Mouse (Mus musculus): ENCODE data around the gene Pabpn1. TPM values are rescaled to one million over a fixed set of nuclear protein-coding genes. Genes with fewer than 3 reads are reported as not detected.
A peak's percentile ranks its signal among the peaks of the same experiment; 100 is the strongest.

The Pabpn1 gene
- polyA plus RNA-seq (2015; fragmentation: Nextera tagmentation; extraction: Ambion mirVana): 38.6 and 46.2 TPM in 2 replicates

DNA sequence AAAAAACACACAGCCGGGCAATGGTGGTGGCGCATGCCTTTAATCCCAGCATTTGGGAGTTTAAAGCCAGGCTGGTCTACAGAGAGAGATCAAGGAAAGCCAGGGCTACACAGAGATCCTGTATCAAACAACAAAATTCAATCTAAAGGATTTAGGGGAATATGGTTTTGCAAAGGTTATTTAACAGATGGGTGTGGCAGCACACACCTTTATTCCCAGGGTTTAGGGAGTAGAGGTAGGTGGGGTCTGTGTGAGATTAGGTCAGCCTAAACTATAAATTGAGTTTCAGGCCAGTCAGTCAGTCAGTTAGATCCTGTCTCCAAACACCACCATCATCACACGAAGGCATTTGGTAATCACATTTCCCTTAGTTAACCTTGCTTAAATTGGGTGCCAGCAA, at the start of gene Pabpn1:
TSS of gene Pabpn1 (plus strand) at position 301 of the 400 bp plus-strand sequence.
- H3K27me3 ChIP-seq: no peaks in the 10 kb centered on the region
- peak within 1 kb of the TSS; percentile 88 for H3K27ac ChIP-seq (replicated peaks)
- peak within 1 kb of the TSS; percentile 44 for H3K9ac ChIP-seq
- H3K9me3 ChIP-seq (replicated peaks): no peaks in the 10 kb centered on the region
- WGBS (ENCODE audit: insufficient replicate concordance): 80% methylated on average over 3 of the region's 3 CpGs
- ATAC-seq (ENCODE audit: insufficient read depth): no peak
- H3K4me3 ChIP-seq (replicated peaks): peak within 1 kb of the TSS; percentile 90
- H3K4me2 ChIP-seq: peak within 1 kb of the TSS; percentile 75
- peaks cover 19% of the 10 kb centered on the region for H3K36me3 ChIP-seq (replicated peaks)
- H3K4me1 ChIP-seq (replicated peaks): peaks cover 33% of the 10 kb centered on the region

DNA sequence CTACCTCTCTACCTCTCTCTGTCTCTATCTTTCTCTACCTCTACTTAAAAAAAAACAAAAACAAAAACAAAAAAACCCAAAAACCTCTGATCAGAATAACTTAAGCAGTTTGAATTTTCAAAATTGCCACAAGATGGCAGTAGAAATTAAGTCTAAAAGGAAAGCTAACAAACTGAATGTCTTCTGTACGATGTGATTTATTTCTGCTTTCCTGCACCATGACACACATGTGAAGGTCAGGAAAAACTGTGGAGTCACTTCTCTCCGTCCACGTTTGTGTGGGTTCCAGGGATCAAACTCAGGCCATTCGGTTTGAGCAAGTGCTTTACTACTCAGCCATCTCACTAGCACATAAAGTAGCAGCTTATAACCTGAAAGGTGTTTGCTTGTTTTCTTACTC, 48.8 kb upstream of the Pabpn1 start:
- Histone ChIP-seq H3K4me2 (no peak overlapping the region), H3K4me1 (replicated peaks) (no peaks in the 10 kb centered on the region), H3K4me3 (replicated peaks) (no peak overlapping the region), H3K9ac (no peak overlapping the region), H3K9me3 (replicated peaks) (no peaks in the 10 kb centered on the region), H3K36me3 (replicated peaks) (no peaks in the 10 kb centered on the region), H3K27ac (replicated peaks) (no peak overlapping the region), H3K27me3 (0 out of 2 replicates have a peak, but pooled peaks cover 6% of the 10 kb centered on the region)
- 1% methylated on average over 4 of the region's 4 CpGs for WGBS (ENCODE audit: insufficient replicate concordance)
- ATAC-seq (ENCODE audit: insufficient read depth): no peak

DNA sequence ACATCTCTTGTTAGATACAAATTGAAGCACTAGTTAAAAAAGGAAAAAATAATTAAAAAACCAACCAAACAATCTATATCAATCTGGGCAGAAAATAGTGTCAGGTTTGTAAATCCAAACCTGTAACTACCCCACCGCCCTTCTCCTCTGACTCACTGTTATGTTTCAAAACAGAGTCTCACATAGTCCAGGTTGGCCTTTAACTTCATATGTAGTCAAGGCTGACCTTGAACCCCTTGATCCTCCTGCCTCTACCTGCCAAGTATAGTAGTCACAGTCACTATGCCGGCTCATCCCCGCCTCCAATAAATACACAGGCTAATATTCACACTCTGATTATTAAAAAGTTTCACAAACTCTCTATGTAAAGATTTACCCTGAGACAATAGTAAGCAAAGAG, 36.6 kb upstream of the Pabpn1 start:
- H3K9me3 ChIP-seq (replicated peaks): no peaks in the 10 kb centered on the region
- no peak overlapping the region for H3K27ac ChIP-seq (replicated peaks)
- no peak overlapping the region for H3K4me2 ChIP-seq
- ATAC-seq (ENCODE audit: insufficient read depth): no peak
- H3K9ac ChIP-seq: no peak overlapping the region
- no peaks in the 10 kb centered on the region for H3K27me3 ChIP-seq
- no peak overlapping the region for H3K4me3 ChIP-seq (replicated peaks)
- no peaks in the 10 kb centered on the region for H3K4me1 ChIP-seq (replicated peaks)
- no peaks in the 10 kb centered on the region for H3K36me3 ChIP-seq (replicated peaks)
- WGBS (ENCODE audit: insufficient replicate concordance): 72% methylated on average over 3 of the region's 3 CpGs

DNA sequence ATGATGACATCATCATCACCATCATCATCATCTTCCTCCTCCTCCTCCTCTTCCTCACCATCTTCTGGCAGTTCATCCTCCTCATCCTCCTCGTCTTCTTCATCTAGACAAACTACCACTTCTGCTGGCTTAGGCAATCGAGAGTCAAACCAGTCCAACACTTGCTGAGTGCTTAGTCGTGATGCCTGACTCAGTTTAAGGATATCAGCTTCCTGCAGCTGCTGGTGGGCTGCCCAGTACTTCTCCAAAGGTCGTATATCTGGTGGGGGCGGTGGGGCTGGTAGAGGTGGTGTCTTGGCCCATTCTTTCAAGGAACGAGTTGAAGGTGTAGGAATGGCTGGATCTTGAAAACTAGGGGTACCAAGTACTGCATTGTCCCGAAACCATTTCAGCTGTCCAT, 35.6 kb upstream of the Pabpn1 start:
- Histone ChIP-seq H3K4me1 (replicated peaks) (no peaks in the 10 kb centered on the region), H3K4me3 (replicated peaks) (no peak overlapping the region), H3K27ac (replicated peaks) (no peak overlapping the region), H3K9ac (no peak overlapping the region), H3K4me2 (no peak overlapping the region), H3K36me3 (replicated peaks) (no peaks in the 10 kb centered on the region), H3K27me3 (no peaks in the 10 kb centered on the region), H3K9me3 (replicated peaks) (no peaks in the 10 kb centered on the region)
- ATAC-seq (ENCODE audit: insufficient read depth): no peak
- 40% methylated on average over 7 of the region's 7 CpGs for WGBS (ENCODE audit: insufficient replicate concordance)

DNA sequence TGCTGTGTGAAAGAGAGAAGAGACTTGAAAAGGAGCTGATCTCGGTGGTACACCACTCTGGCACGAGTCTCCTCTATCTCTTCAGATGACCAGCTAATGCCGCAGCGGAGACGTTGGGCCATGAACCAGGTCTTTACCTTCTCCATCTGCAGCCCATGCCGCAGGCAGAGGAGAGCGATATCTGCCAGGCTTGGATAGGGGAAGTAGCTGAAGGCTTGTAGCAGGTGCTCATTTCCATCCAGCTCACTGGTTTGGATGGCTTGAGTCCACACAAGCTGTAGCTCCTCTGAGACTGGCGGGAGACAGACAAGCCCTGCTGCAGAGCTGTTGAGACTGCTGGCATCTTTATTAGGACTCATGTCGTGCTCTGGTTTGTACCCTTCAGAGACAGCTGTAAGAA, 34.4 kb upstream of the Pabpn1 start:
- Histone ChIP-seq H3K4me3 (replicated peaks) (no peak overlapping the region), H3K4me1 (replicated peaks) (no peaks in the 10 kb centered on the region), H3K9me3 (replicated peaks) (no peaks in the 10 kb centered on the region), H3K4me2 (no peak overlapping the region), H3K36me3 (replicated peaks) (no peaks in the 10 kb centered on the region), H3K27ac (replicated peaks) (no peak overlapping the region), H3K9ac (no peak overlapping the region), H3K27me3 (no peaks in the 10 kb centered on the region)
- WGBS (ENCODE audit: insufficient replicate concordance): 70% methylated on average over 9 of the region's 9 CpGs
- ATAC-seq (ENCODE audit: insufficient read depth): no peak

DNA sequence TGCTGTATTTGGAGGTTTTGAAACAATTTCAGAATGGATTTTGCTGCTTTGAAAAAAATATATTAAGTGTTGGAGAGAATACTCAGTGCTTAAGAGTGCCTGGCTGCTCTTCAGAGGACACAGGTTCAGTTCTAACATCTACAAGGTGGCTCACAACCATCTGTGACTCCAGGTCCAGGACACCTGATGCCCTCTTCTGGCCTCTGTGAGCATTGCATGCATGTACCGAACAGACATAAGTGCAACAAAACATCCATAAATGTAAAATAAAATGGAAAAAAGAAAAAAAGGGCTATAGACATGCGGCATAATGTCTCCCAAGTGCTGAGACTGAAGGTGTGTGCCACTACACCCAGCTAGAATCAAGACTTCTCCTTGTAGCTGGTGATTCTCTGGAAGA, 31.8 kb upstream of the Pabpn1 start:
- peaks cover 15% of the 10 kb centered on the region for H3K4me1 ChIP-seq (replicated peaks)
- no peak overlapping the region for H3K4me3 ChIP-seq (replicated peaks)
- no peaks in the 10 kb centered on the region for H3K36me3 ChIP-seq (replicated peaks)
- no peak overlapping the region for H3K9ac ChIP-seq
- ATAC-seq (ENCODE audit: insufficient read depth): no peak
- no peaks in the 10 kb centered on the region for H3K9me3 ChIP-seq (replicated peaks)
- no peaks in the 10 kb centered on the region for H3K27me3 ChIP-seq
- H3K27ac ChIP-seq (replicated peaks): no peak overlapping the region
- H3K4me2 ChIP-seq: no peak overlapping the region
- 20% methylated on average over 2 of the region's 2 CpGs for WGBS (ENCODE audit: insufficient replicate concordance)

DNA sequence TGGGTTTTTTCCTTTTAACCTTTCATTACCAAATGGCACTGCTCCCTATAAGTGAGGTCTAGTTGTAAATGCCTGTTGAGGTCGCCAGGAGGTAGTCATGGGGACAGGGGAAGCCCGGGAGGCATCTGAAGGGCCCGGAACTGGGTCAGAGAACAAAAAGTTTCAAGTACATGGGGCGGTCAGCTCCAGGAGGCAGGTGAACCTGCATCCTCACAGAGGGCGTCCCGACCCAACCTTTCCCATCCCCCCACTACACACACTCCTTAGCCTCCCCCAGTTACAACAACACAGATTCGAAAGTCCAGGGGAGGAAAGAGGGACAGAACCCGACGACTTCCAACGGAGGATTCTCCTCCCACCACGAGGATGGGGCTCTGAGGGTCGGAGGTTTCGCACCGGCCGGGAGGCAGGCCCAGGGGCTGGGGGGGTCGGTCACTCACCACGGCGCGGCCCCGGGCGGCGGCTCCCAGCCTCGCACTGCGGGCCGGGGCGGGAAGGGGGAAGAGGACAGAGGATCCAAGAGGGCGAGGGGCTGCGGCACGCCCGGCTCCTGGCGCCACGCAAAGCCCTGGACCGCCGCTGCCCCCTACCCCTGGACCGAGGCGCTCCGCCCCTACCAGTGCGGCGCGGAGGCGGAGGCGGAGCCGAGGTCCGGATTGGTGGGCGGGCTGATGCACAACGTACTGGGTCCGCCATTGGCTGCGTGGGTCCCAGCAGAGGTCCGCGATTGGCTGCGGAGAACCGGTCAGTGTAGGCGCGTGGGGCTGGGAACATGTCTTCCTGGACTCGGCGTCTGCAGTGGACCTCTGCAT, 28.6 kb upstream of the Pabpn1 start:
- H3K27me3 ChIP-seq: no peaks in the 10 kb centered on the region
- H3K4me1 ChIP-seq (replicated peaks): peaks cover 15% of the 10 kb centered on the region
- ATAC-seq (ENCODE audit: insufficient read depth): peak; percentile 100
- H3K4me3 ChIP-seq (replicated peaks): peak overlapping the region; percentile 80
- WGBS (ENCODE audit: insufficient replicate concordance): under 1% methylated on average over 56 of the region's 56 CpGs
- peak overlapping the region; percentile 74 for H3K9ac ChIP-seq
- peak overlapping the region; percentile 97 for H3K4me2 ChIP-seq
- no peaks in the 10 kb centered on the region for H3K36me3 ChIP-seq (replicated peaks)
- H3K9me3 ChIP-seq (replicated peaks): no peaks in the 10 kb centered on the region
- H3K27ac ChIP-seq (replicated peaks): peak overlapping the region; percentile 49

DNA sequence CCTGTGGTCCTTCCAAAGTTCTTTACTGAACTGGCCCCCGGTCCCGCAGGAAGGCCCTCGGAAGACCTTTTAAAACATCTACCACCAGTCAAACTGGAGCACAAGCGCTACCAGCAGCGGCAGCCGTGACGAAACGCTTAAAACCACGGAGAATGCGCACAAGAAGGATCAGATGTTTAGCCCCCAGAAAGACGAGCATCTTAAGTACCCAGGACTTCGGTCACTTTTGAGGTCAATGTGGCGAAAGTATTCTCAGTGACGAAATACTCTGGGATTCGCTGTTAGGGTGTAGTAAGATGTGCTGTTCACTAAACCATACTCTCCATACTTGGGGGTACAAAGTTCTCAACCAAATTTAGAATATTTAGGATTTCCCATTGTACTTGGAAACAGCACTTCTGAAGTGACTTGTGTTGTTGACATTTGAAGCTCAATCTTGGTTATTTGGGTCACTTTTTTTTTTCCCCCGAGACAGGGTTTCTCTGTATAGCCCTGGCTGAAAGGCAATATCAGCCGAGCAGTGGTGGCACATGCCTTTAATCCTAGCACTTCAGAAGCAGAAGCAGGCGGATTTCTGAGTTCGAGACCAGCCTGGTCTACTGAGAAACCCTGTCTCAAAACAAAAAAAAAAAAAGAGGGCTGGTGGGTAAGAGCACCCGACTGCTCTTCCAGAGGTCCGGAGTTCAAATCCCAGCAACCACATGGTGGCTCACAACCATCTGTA, 27.8 kb upstream of the Pabpn1 start:
- Histone ChIP-seq H3K4me2 (peak overlapping the region; percentile 97), H3K9me3 (replicated peaks) (no peaks in the 10 kb centered on the region), H3K36me3 (replicated peaks) (no peaks in the 10 kb centered on the region), H3K4me1 (replicated peaks) (peaks cover 15% of the 10 kb centered on the region), H3K9ac (peak overlapping the region; percentile 74), H3K4me3 (replicated peaks) (peak overlapping the region; percentile 80), H3K27me3 (no peaks in the 10 kb centered on the region), H3K27ac (replicated peaks) (0 out of 2 replicates have a peak overlapping the region, but pooled peaks have one; percentile 29)
- 10% methylated on average over 21 of the region's 21 CpGs for WGBS (ENCODE audit: insufficient replicate concordance)
- ATAC-seq (ENCODE audit: insufficient read depth): no peak

DNA sequence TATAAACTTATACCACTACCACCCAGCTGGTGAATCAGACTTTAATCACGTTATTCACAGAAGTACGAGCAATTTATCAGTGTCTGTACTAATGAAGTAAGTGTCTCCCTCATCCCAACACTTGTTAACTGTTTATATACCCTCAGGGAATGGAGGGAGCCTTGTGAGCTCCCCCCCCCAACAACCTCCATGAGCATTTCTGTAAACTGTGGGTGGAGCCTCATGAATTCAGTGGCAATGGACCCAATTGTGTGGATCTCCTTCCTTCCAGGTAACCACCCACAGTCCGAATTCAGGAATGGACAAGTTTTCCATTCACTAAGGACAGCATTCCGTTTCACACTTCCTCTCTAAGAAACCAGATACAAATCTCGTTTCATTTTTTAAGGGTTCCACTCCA, 26.7 kb upstream of the Pabpn1 start:
- Histone ChIP-seq H3K36me3 (replicated peaks) (no peaks in the 10 kb centered on the region), H3K9ac (no peak overlapping the region), H3K27ac (replicated peaks) (no peak overlapping the region), H3K4me2 (no peak overlapping the region), H3K4me1 (replicated peaks) (peaks cover 15% of the 10 kb centered on the region), H3K4me3 (replicated peaks) (no peak overlapping the region), H3K27me3 (no peaks in the 10 kb centered on the region), H3K9me3 (replicated peaks) (no peaks in the 10 kb centered on the region)
- WGBS (ENCODE audit: insufficient replicate concordance): 52% methylated on average over 5 of the region's 5 CpGs
- no peak for ATAC-seq (ENCODE audit: insufficient read depth)

DNA sequence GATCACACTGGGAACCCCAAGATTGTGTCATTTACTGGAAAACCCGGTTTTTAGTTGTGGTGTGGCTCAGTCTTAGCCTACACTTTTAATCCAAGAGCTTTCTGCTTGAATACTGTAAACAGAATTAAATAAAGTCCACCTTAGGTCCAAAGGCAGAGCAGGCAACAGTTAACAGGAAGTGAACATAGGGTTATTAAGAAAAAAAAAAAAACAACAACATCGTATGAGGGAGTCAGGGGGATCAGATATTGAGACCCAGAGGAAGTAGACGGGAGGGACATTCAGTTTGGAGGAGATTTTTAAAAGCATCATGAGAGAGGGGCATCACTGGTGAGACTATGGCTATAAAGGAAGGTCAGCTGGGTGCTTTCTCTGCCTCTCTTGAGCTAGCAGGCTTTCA, 26.0 kb upstream of the Pabpn1 start:
- Histone ChIP-seq H3K4me2 (no peak overlapping the region), H3K9me3 (replicated peaks) (no peaks in the 10 kb centered on the region), H3K27me3 (no peaks in the 10 kb centered on the region), H3K36me3 (replicated peaks) (no peaks in the 10 kb centered on the region), H3K4me3 (replicated peaks) (no peak overlapping the region), H3K27ac (replicated peaks) (no peak overlapping the region), H3K9ac (no peak overlapping the region), H3K4me1 (replicated peaks) (peaks cover 15% of the 10 kb centered on the region)
- ATAC-seq (ENCODE audit: insufficient read depth): no peak
- WGBS (ENCODE audit: insufficient replicate concordance): 29% methylated on average over 3 of the region's 3 CpGs

DNA sequence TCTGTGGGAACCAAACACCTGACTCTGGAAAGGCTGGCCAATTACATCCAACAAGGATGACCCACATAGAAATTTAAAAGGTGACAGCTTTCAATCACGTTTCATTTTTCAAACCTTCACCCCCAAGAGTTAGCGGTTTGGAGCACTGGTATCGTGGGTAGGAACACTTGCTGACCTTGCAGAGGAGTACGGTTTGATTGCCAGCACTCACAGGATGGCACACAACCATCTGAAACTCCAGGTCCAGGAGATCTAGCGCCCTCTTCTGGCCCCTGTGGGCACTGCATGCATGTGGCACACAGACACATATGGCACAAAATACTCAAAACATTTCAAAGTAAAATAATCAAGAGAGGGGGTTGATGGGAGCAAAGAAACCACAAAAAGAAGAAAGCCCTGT, 25.4 kb upstream of the Pabpn1 start:
- Histone ChIP-seq H3K4me3 (replicated peaks) (no peak overlapping the region), H3K9me3 (replicated peaks) (no peaks in the 10 kb centered on the region), H3K9ac (no peak overlapping the region), H3K27ac (replicated peaks) (no peak overlapping the region), H3K27me3 (no peaks in the 10 kb centered on the region), H3K4me1 (replicated peaks) (peaks cover 15% of the 10 kb centered on the region), H3K4me2 (no peak overlapping the region), H3K36me3 (replicated peaks) (no peaks in the 10 kb centered on the region)
- ATAC-seq (ENCODE audit: insufficient read depth): no peak
- WGBS (ENCODE audit: insufficient replicate concordance): 49% methylated on average over 5 of the region's 5 CpGs

All from liver, embryonic 15.5 days (tissue).